Mouse (Mus musculus) brain, embryonic 18.5 days (tissue): ENCODE data around the gene Fosl1.
A peak's percentile ranks its signal among the peaks of the same experiment; 100 is the strongest.
"Not testable (repeated sequence)": the region's sequence is repeated elsewhere in the genome, so short reads cannot be mapped to it uniquely, and the experiment has no call there.

Experiments used
- DNase-seq: peaks from one replicate; pipeline ENCODE4 v3.0.0-alpha.2; 2012; ENCODE audit warnings: low read depth, low spot score

The Fosl1 gene

GRCm38 (mm10) chr19:5481398-5481797 lies 34.1 kb downstream of the Fosl1 start:
- DNase-seq, result no peak

GRCm38 (mm10) chr19:5483386-5484359 lies 36.3 kb downstream of the Fosl1 start:
- no peak for DNase-seq

- no peak for DNase-seq
These were observed 37.1 kb downstream of the Fosl1 start for GRCm38 (mm10) chr19:5484496-5484895.

- no peak for DNase-seq
These were observed 38.0 kb downstream of the Fosl1 start for GRCm38 (mm10) chr19:5485371-5485770.

GRCm38 (mm10) chr19:5485821-5486220 lies 38.5 kb downstream of the Fosl1 start:
- DNase-seq, result no peak

GRCm38 (mm10) chr19:5486286-5486685 lies 38.9 kb downstream of the Fosl1 start:
- DNase-seq, result no peak

GRCm38 (mm10) chr19:5486771-5487170 lies 39.4 kb downstream of the Fosl1 start:
- DNase-seq, result no peak

GRCm38 (mm10) chr19:5487768-5488550 lies 40.6 kb downstream of the Fosl1 start, which contains the start of gene Mus81:
TSS of gene Mus81 (minus strand) at chr19:5488402.
- peak; percentile 89 for DNase-seq

GRCm38 (mm10) chr19:5488878-5489571 lies 41.7 kb downstream of the Fosl1 start:
- peak; percentile 91 for DNase-seq

GRCm38 (mm10) chr19:5489721-5490120 lies 42.4 kb downstream of the Fosl1 start:
- DNase-seq, result not testable (repeated sequence)

GRCm38 (mm10) chr19:5490313-5490897 lies 43.1 kb downstream of the Fosl1 start, which contains the start of gene Cfl1:
TSS of gene Cfl1 (plus strand) at chr19:5490455.
- peak; percentile 92 for DNase-seq

GRCm38 (mm10) chr19:5490898-5491708 lies 43.8 kb downstream of the Fosl1 start:
- DNase-seq, result no peak

GRCm38 (mm10) chr19:5492641-5493040 lies 45.3 kb downstream of the Fosl1 start:
- no peak for DNase-seq

GRCm38 (mm10) chr19:5493301-5493721 lies 46.0 kb downstream of the Fosl1 start:
- not testable (repeated sequence) for DNase-seq

GRCm38 (mm10) chr19:5494314-5494713 lies 47.0 kb downstream of the Fosl1 start:
- no peak for DNase-seq

- DNase-seq, result no peak
These were observed 48.2 kb downstream of the Fosl1 start for GRCm38 (mm10) chr19:5495353-5496051.

GRCm38 (mm10) chr19:5496052-5496370 lies 48.7 kb downstream of the Fosl1 start:
- DNase-seq, result no peak

- DNase-seq, result no peak
These were observed 53.1 kb downstream of the Fosl1 start for GRCm38 (mm10) chr19:5500330-5500875.

GRCm38 (mm10) chr19:5503687-5504086 lies 56.3 kb downstream of the Fosl1 start, which contains the start of gene 1700020D05Rik:
TSS of gene 1700020D05Rik (minus strand) at chr19:5503787.
- DNase-seq, result no peak
